Mouse (Mus musculus) retina, postnatal 7 days (tissue): ENCODE measurements around the gene Pcmt1.

Source experiments
- DNase-seq: peaks from one replicate; pipeline ENCODE4 v3.0.0-alpha.2; 2012; ENCODE audit warnings: low read depth, low spot score

Gene Pcmt1

GRCm38 (mm10) chr10:7680731-7681301, at the start of gene Pcmt1, which contains the start of gene Lats1:
Gene Pcmt1 (minus strand): TSS chr10:7681136.
Gene Lats1 (plus strand): TSS chr10:7681214.
- peak; percentile 77 for DNase-seq

GRCm38 (mm10) chr10:7727011-7727410, 46.1 kb upstream of the Pcmt1 start:
- no peak for DNase-seq

GRCm38 (mm10) chr10:7726501-7726812, 45.5 kb upstream of the Pcmt1 start:
- no peak for DNase-seq

- DNase-seq: peak; percentile 94
These were observed 45.0 kb upstream of the Pcmt1 start, which contains the start of gene Katna1 for GRCm38 (mm10) chr10:7725751-7726500. Gene Katna1 (plus strand): TSS chr10:7726000.

GRCm38 (mm10) chr10:7715056-7715455, 34.1 kb upstream of the Pcmt1 start:
- no peak for DNase-seq

- no peak for DNase-seq
These were observed 31.6 kb upstream of the Pcmt1 start for GRCm38 (mm10) chr10:7712506-7712905.

GRCm38 (mm10) chr10:7710121-7710520, 29.2 kb upstream of the Pcmt1 start:
- DNase-seq: no peak

- no peak for DNase-seq
These were observed 21.6 kb upstream of the Pcmt1 start for GRCm38 (mm10) chr10:7702586-7702985.

GRCm38 (mm10) chr10:7700120-7700519, 19.2 kb upstream of the Pcmt1 start:
- DNase-seq: no peak

- no peak for DNase-seq
These were observed 14.3 kb upstream of the Pcmt1 start for GRCm38 (mm10) chr10:7695286-7695685.

GRCm38 (mm10) chr10:7686902-7687301, 6.0 kb upstream of the Pcmt1 start:
- no peak for DNase-seq

GRCm38 (mm10) chr10:7682249-7682648, 1.3 kb upstream of the Pcmt1 start:
- DNase-seq: no peak

GRCm38 (mm10) chr10:7681343-7682025, 548 bp upstream of the Pcmt1 start:
- peak; percentile 37 for DNase-seq

GRCm38 (mm10) chr10:7673673-7674072, 7.3 kb downstream of the Pcmt1 start:
- DNase-seq: peak; percentile 11

GRCm38 (mm10) chr10:7667342-7667802, 13.6 kb downstream of the Pcmt1 start, which contains the start of gene Nup43:
Gene Nup43 (plus strand): TSS chr10:7667503.
- peak; percentile 91 for DNase-seq

GRCm38 (mm10) chr10:7664889-7665288, 16.0 kb downstream of the Pcmt1 start:
- no peak for DNase-seq

GRCm38 (mm10) chr10:7664027-7664526, 16.9 kb downstream of the Pcmt1 start:
- DNase-seq: no peak

- DNase-seq: peak; percentile 88
These were observed 17.5 kb downstream of the Pcmt1 start for GRCm38 (mm10) chr10:7663159-7664026.

- no peak for DNase-seq
These were observed 18.3 kb downstream of the Pcmt1 start for GRCm38 (mm10) chr10:7662471-7663141.

- DNase-seq: no peak
These were observed 29.9 kb downstream of the Pcmt1 start for GRCm38 (mm10) chr10:7651057-7651456.

GRCm38 (mm10) chr10:7649059-7649458, 31.9 kb downstream of the Pcmt1 start:
- DNase-seq: no peak
